Mouse (Mus musculus) forebrain, embryonic 14.5 days (tissue): ENCODE results near the gene Defb30. TPM values are rescaled to one million over a fixed set of nuclear protein-coding genes. Genes with fewer than 3 reads are reported as not detected.

Experiments
- ATAC-seq: fragments of 200-750 bp; cut with Nextera tagmentation; 2 replicates; pipeline ENCODE4 v1.8.0; 2017; ENCODE audit warnings: mild to moderate bottlenecking, moderate library complexity
- DNase-seq: peaks from one replicate; pipeline ENCODE4 v3.0.0-alpha.2; 2015; ENCODE audit warnings: low spot score
- H3K27ac ChIP-seq: fragments of 300-500 bp; sonication (generic); 2 replicates; pipeline ENCODE4 v1.5.1; 2014; ENCODE audit warnings: low read depth, mild to moderate bottlenecking, control low read depth, low read length, moderate library complexity
- H3K27me3 ChIP-seq: fragments of 300-500 bp; sonication (generic); replicated peaks from 2 replicates; pipeline ENCODE4 v1.6.1; 2014; ENCODE audit warnings: low read length, control low read depth, mixed read lengths; ENCODE audit not compliant: control insufficient read depth, insufficient read depth
- H3K36me3 ChIP-seq: fragments of 300-500 bp; sonication (generic); 2 replicates; pipeline ENCODE4 v1.6.1; 2014; ENCODE audit warnings: low read length, control low read depth; ENCODE audit not compliant: control insufficient read depth, insufficient read depth
- H3K4me1 ChIP-seq: fragments of 300-500 bp; sonication (generic); 2 replicates; pipeline ENCODE4 v1.6.1; 2014; ENCODE audit warnings: antibody characterized with exemption, low read length, control low read depth; ENCODE audit not compliant: control insufficient read depth, insufficient read depth
- H3K4me2 ChIP-seq: fragments of 300-500 bp; sonication (generic); 2 replicates; pipeline ENCODE4 v1.6.1; 2014; ENCODE audit warnings: mild to moderate bottlenecking, control low read depth, low read length
- H3K4me3 ChIP-seq: fragments of 300-500 bp; sonication (generic); 2 replicates; pipeline ENCODE4 v1.5.1; 2014; ENCODE audit warnings: low read depth, low read length, control low read depth
- H3K9ac ChIP-seq: fragments of 300-500 bp; sonication (generic); 2 replicates; pipeline ENCODE4 v1.6.1; 2014; ENCODE audit warnings: mild to moderate bottlenecking, low read length, control low read depth, moderate library complexity
- H3K9me3 ChIP-seq: fragments of 300-500 bp; sonication (generic); replicated peaks from 2 replicates; pipeline ENCODE4 v1.6.1; 2016; ENCODE audit warnings: low read length, control low read depth, mixed read lengths; ENCODE audit not compliant: control insufficient read depth
- WGBS: fragments of 180-500 bp; shearing (Covaris S2); extraction: QIAGEN DNeasy Blood & Tissue Kit; methylation state at CpG from one replicate; pipeline ENCODE4 v1.1.7; 2014; 5-methylcytosine and 5-hydroxymethylcytosine counted together
- polyA plus RNA-seq: library from polyadenylated mRNA; unstranded; fragments of >200 nt; fragmentation: Nextera tagmentation; extraction: Ambion mirVana; gene quantifications from 2 replicates; pipeline ENCODE4 v1.2.1, GENCODE M21; 2014

Gene Defb30
- polyA plus RNA-seq, 1 experiment from 2014 or later = not detected

DNA sequence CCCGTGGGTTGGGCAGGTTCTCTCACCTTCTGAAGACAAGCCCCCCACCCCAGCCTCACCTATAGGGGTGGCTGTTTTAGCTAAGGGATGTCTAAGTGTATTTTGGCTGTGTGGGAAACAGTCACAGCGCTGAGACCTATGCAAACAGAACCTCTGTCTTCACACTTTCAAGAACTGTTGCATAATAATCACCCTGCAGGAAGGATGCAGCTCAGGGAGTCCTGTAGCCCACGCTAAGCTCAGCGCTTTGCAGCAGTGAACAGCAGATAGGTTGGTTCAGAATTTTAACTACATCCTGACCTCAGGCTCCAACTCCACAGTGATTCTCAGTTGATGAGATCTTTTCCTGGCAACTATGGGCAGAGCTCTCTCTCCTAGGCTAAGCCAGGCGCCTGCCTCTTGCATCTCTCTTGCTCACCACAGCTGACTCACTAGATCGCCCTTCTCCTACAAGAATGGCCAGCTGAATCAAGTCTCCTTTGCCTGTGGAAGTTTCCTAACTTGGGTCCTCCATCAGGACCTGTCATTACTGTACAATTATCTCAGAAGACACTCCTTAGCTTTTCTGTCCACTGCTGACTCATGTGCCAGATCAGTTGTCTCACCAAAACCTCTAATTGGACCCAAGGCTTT, 29.1 kb downstream of the Defb30 start:
- DNase-seq = no peak
- no peaks in the 10 kb centered on the region for H3K4me1 ChIP-seq
- 62% methylated on average over 6 of the region's 6 CpGs for WGBS
- H3K27ac ChIP-seq = no peak overlapping the region
- no peaks in the 10 kb centered on the region for H3K27me3 ChIP-seq
- no peak overlapping the region for H3K4me3 ChIP-seq
- no peak overlapping the region for H3K4me2 ChIP-seq
- no peaks in the 10 kb centered on the region for H3K36me3 ChIP-seq
- H3K9me3 ChIP-seq = no peaks in the 10 kb centered on the region
- ATAC-seq = no peak
- H3K9ac ChIP-seq = no peak overlapping the region

DNA sequence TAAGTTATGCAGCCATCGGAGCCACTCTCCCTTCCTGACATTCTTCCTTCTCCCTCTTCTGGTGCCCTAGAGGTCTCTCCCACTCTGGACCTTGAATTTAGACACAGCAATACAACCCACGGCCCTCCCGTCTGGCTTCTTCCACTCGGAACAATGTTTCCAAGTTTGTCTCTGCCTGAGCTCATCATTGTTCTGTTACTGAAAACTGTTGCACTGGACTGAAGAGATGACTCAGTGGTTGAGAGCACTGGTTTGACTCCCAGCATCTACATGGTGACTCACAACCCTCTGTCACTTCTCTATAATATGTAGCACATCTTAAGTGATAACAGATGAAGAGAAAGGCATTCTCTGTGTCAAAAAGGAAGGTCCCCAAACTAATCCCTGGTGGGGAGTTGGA, 35.1 kb downstream of the Defb30 start:
- H3K9me3 ChIP-seq = no peaks in the 10 kb centered on the region
- H3K27ac ChIP-seq = no peak overlapping the region
- no peak overlapping the region for H3K9ac ChIP-seq
- no peaks in the 10 kb centered on the region for H3K4me1 ChIP-seq
- WGBS = 89% methylated on average over 4 of the region's 4 CpGs
- H3K4me3 ChIP-seq = no peak overlapping the region
- ATAC-seq = no peak
- DNase-seq = no peak
- H3K4me2 ChIP-seq = no peak overlapping the region
- no peaks in the 10 kb centered on the region for H3K27me3 ChIP-seq
- H3K36me3 ChIP-seq = no peaks in the 10 kb centered on the region

DNA sequence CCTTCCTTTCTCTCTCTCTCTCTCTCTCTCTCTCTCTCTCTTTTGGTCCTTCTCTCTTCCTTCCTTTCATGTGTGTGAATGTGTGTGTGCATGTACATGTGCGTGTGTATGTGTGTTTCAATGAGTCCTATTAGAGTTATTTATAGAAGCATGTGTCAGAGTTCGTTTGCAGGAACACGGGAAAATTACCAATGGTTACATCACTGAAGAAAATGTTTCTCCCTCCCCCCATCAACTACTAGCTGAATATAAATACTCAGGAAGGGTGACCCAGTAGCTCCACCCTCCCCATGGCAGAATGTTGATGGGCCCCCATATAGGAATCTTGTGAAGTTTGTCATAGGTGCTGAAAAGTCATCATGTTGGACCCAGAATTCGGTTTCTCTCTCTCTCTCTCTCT, 36.7 kb downstream of the Defb30 start:
- Histone ChIP-seq H3K9me3 (no peaks in the 10 kb centered on the region), H3K4me1 (no peaks in the 10 kb centered on the region), H3K4me3 (no peak overlapping the region), H3K27me3 (no peaks in the 10 kb centered on the region), H3K9ac (no peak overlapping the region), H3K36me3 (no peaks in the 10 kb centered on the region), H3K4me2 (no peak overlapping the region), H3K27ac (no peak overlapping the region)
- 81% methylated on average over 4 of the region's 4 CpGs for WGBS
- no peak for ATAC-seq
- no peak for DNase-seq

DNA sequence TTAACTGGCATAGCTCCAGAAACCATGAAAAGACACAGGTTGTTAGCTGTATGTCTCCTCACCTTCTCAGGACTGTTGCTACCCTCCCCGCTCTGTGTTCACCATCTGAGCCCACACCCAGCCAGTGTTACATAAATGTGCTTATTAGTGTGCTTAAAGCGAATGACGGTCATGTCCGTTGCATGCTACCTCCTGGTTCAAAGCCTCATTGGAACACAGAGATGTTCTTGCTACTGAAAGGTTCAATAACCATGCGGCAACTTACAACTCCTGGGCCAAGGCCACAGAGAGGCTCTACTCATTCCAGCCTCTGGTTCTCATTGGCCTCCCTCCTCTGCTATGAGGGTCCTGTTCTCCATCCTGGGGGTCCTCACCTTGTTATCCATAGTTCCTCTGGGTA, 38.3 kb downstream of the Defb30 start, which contains the start of gene Defb43:
Defb43 (plus strand) TSS at position 301 of the 400 bp plus-strand sequence.
- H3K4me2 ChIP-seq = no peak within 1 kb of the TSS
- WGBS = 96% methylated on average over 5 of the region's 5 CpGs
- no peaks in the 10 kb centered on the region for H3K9me3 ChIP-seq
- ATAC-seq (no peak), DNase-seq (no peak)
- H3K4me1 ChIP-seq = no peaks in the 10 kb centered on the region
- no peaks in the 10 kb centered on the region for H3K27me3 ChIP-seq
- H3K27ac ChIP-seq = no peak within 1 kb of the TSS
- no peak within 1 kb of the TSS for H3K4me3 ChIP-seq
- no peak within 1 kb of the TSS for H3K9ac ChIP-seq
- no peaks in the 10 kb centered on the region for H3K36me3 ChIP-seq

DNA sequence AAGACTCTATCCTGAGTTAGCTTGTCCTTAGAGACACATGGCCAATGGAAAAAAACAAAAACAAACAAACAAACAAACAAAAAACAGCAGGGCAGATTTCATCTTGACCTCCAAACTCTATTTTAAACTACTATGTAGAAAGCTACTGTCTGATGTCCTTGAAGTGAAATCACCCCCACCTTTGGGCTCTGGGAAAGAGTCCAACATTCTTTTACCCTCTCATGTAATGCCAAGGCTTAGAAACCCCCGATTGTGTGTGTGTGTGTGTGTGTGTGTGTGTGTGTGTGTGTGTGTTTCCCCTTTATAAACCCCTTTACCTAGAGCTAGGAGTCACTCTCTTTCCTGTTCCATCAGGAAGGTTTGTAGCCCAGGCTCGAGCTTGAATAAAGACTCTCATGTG, 47.2 kb downstream of the Defb30 start:
- H3K4me3 ChIP-seq = no peak overlapping the region
- no peak for DNase-seq
- 50% methylated on average over 2 of the region's 2 CpGs for WGBS
- H3K36me3 ChIP-seq = no peaks in the 10 kb centered on the region
- no peak for ATAC-seq
- H3K27me3 ChIP-seq = no peaks in the 10 kb centered on the region
- H3K27ac ChIP-seq = no peak overlapping the region
- no peak overlapping the region for H3K9ac ChIP-seq
- H3K4me2 ChIP-seq = no peak overlapping the region
- no peaks in the 10 kb centered on the region for H3K4me1 ChIP-seq
- no peaks in the 10 kb centered on the region for H3K9me3 ChIP-seq

DNA sequence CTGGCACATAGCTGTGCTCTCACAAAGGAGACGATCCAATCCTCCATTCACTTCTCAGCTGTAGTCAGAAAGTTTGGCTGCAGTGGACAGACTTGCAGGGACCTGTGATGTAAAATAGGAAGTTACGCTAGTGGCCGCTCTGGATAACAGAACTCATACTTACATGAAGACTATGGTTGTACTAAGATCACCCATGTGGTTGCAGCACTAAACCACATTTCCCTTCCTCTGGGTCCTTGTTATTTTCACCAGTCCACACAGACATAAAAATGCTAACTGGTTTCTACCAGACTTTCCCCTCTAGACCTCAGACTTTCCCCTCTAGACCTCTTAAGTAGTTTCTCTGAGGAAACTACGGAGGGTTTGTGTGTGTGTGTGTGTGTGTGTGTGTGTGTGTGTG, 50.8 kb downstream of the Defb30 start:
- Histone ChIP-seq H3K4me3 (no peak overlapping the region), H3K4me2 (no peak overlapping the region), H3K36me3 (no peaks in the 10 kb centered on the region), H3K27ac (no peak overlapping the region), H3K9me3 (no peaks in the 10 kb centered on the region), H3K27me3 (no peaks in the 10 kb centered on the region), H3K9ac (no peak overlapping the region), H3K4me1 (no peaks in the 10 kb centered on the region)
- 93% methylated on average over 4 of the region's 4 CpGs for WGBS
- ATAC-seq (no peak), DNase-seq (no peak)

DNA sequence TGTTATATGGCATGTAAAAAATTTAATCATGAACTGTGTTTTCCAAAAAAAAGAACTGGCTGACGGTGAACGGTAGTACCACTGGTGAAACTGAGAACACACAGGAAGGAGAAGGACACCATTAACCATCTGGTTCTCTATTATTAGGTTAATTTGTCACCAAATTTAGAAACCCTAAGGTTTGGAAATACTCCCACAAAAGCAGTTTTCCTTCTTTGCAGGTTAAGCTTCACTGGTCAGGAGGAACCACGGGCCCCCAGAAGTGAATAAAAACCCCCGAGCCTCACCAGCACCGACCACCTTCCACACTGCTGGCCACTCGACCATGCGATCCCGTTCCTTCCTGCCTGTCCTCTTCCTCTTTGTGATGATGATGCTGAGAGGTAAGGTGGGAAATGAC, 52.0 kb downstream of the Defb30 start, which contains the start of gene Defb47:
Defb47 (plus strand) TSS at position 301 of the 400 bp plus-strand sequence.
- no peaks in the 10 kb centered on the region for H3K27me3 ChIP-seq
- H3K9me3 ChIP-seq = no peaks in the 10 kb centered on the region
- no peak within 1 kb of the TSS for H3K9ac ChIP-seq
- no peak within 1 kb of the TSS for H3K27ac ChIP-seq
- H3K4me3 ChIP-seq = no peak within 1 kb of the TSS
- H3K4me1 ChIP-seq = no peaks in the 10 kb centered on the region
- H3K36me3 ChIP-seq = no peaks in the 10 kb centered on the region
- no peak within 1 kb of the TSS for H3K4me2 ChIP-seq
- DNase-seq (no peak), ATAC-seq (no peak)
- WGBS = 87% methylated on average over 8 of the region's 8 CpGs

DNA sequence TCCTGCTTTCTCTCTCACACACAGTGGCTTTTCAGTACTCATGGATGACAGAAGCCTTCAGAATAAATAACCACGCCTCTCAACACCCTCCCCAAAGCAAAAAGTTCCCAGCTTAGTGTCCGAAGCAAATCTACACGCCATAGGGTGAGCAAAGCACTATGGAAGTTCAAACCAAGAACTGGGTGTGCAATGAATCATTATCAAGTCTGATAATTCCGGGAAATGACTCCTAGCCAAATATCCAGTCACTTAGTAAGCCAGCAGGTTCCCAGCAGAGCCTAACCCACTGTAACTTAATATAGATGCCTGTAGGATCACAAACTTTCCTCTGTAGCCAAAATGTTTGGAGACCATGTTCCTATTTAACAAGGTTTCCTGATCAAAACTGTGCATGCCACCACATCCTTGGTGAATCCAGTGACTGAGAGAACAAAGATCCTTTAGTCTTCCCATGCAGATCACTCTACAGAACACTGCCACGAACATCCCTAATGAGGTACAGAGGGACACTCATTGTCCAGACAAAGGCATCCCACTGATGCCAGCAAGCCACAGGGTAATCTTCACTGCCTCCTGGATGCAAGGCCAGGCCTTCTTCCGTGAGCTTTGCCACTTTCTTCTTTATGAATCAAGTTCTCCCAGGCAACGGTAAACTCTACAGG, 57.8 kb downstream of the Defb30 start:
- Histone ChIP-seq H3K4me2 (no peak overlapping the region), H3K9me3 (no peaks in the 10 kb centered on the region), H3K4me3 (no peak overlapping the region), H3K4me1 (no peaks in the 10 kb centered on the region), H3K9ac (no peak overlapping the region), H3K27ac (no peak overlapping the region), H3K27me3 (no peaks in the 10 kb centered on the region), H3K36me3 (no peaks in the 10 kb centered on the region)
- 57% methylated on average over 7 of the region's 7 CpGs for WGBS
- no peak for ATAC-seq
- DNase-seq = no peak

DNA sequence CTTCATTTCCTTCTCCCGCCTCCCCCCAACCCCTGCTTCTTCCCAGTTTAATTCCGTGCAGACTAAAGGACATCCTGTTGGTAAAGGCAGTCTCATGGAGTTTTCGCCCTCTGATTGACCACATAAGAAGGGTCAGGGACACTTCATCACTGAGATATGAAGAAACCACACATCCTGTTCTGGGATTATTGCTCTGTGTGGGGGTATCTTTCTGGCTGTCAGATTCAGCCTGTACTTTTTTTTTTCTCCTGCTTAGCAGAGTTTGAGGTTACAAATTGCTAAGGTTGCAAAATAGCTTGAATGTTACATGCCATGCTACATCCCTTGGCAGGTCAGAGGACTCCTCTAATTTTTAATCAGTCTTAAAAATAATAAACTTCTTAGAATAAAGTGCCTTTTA, 58.5 kb downstream of the Defb30 start:
- 73% methylated on average over 3 of the region's 3 CpGs for WGBS
- Histone ChIP-seq H3K27ac (no peak overlapping the region), H3K36me3 (no peaks in the 10 kb centered on the region), H3K9ac (no peak overlapping the region), H3K4me1 (no peaks in the 10 kb centered on the region), H3K9me3 (no peaks in the 10 kb centered on the region), H3K4me2 (no peak overlapping the region), H3K27me3 (no peaks in the 10 kb centered on the region), H3K4me3 (no peak overlapping the region)
- no peak for DNase-seq
- no peak for ATAC-seq
